Mouse (Mus musculus) forelimb bud, embryonic 11.5 days (tissue): Measurements from ENCODE around the gene Srprb.
A peak's percentile ranks its signal among the peaks of the same experiment; 100 is the strongest.

Experiments
- DNase-seq: peaks from one replicate; pipeline ENCODE4 v3.0.0-alpha.2; 2012; ENCODE audit warnings: low read depth, low spot score

Gene Srprb

GRCm38 (mm10) chr9:103201561-103202260 lies at the start of gene Srprb:
TSS of gene Srprb (minus strand) at chr9:103202137.
- DNase-seq = peak; percentile 84

- DNase-seq = no peak
These were observed 46.7 kb upstream of the Srprb start for GRCm38 (mm10) chr9:103248618-103249017.

- no peak for DNase-seq
These were observed 44.7 kb upstream of the Srprb start for GRCm38 (mm10) chr9:103246526-103247168.

DNA sequence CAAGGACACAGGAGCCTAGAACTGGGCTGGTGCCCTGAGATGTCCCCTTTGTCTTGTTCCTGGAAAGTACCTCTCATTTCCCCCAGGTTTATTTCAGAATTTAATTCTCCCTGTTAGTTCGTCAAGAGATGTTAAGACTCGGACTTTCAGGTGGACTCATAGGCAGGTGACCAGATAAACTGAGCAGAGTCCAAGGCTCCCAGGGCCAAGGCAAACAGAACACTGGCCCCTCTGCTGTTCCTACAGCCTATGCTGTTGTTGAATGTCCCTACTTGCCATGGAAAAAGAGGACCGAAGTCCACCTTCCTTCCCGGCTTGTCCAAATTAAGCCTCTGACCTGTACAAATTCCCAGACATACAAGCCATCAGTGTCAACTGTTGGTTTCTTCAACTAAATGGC lies 41.7 kb upstream of the Srprb start:
- DNase-seq = no peak

DNA sequence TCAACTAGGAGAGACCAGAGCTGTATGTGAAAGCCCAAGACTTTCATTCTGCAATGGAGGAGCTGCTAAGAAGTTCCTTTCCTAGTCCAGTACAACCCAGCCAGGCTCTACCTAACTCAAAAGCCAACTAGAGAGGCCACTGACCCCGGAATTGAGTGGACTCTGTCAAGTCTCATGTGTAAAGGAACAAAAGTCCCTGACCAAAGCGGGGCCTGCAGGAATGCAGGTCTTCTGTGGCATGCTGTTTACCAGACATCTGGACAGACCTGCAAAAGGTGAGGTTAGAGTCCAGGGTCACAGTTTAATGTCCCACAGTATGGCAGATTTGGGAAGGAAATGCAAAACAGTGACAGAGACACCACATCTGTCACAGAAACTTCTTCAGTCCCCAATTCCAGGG lies 39.3 kb upstream of the Srprb start:
- no peak for DNase-seq

- DNase-seq = no peak
These were observed 37.5 kb upstream of the Srprb start for GRCm38 (mm10) chr9:103239471-103239870.

GRCm38 (mm10) chr9:103234565-103235165 lies 32.7 kb upstream of the Srprb start:
- no peak for DNase-seq

DNA sequence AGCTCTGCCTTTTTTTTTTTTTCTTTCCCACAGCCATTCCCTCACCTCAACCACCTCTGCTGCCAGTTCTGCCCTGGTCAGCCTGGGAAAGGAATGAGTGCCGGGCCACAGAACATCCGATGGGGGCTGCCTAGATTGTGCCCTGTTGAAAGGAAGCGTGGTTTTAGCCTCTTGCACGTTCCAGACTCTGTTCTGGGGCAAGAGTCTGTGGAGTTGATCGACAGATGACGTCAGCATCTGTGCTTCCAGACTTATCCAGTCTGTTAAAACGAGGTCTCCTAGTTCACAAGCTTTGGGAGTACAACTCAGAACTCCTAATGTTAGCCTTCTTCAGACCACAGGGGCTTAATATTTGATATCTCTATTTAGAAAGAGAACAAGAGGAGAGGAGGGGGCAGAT lies 32.1 kb upstream of the Srprb start:
- DNase-seq = no peak

DNA sequence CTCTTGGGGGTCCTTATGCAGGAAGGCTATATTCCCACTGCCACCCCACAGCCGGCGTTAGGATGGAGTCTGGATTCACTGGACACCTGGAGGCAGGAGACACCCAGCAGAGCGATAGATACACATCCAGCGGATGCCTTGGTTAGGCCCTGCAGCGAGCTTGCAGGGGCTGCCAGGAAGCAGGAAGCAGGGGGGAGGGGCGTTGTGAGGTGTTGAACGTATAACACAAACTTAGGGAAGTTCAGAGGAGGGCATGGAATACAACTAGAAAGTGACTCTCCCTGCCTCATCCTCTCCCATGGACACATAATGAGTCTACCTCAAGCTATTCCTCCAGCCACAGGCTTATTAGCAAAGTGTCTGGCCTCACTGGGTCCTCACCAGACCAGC lies 31.1 kb upstream of the Srprb start:
- DNase-seq = no peak

- no peak for DNase-seq
These were observed 30.5 kb upstream of the Srprb start for GRCm38 (mm10) chr9:103232232-103233005.

- no peak for DNase-seq
These were observed 28.4 kb upstream of the Srprb start, which contains the start of the genes Gm20425 and Trf for GRCm38 (mm10) chr9:103230151-103230951. TSS of gene Gm20425 (minus strand) at chr9:103230307. TSS of gene Trf (minus strand) at chr9:103230444.

DNA sequence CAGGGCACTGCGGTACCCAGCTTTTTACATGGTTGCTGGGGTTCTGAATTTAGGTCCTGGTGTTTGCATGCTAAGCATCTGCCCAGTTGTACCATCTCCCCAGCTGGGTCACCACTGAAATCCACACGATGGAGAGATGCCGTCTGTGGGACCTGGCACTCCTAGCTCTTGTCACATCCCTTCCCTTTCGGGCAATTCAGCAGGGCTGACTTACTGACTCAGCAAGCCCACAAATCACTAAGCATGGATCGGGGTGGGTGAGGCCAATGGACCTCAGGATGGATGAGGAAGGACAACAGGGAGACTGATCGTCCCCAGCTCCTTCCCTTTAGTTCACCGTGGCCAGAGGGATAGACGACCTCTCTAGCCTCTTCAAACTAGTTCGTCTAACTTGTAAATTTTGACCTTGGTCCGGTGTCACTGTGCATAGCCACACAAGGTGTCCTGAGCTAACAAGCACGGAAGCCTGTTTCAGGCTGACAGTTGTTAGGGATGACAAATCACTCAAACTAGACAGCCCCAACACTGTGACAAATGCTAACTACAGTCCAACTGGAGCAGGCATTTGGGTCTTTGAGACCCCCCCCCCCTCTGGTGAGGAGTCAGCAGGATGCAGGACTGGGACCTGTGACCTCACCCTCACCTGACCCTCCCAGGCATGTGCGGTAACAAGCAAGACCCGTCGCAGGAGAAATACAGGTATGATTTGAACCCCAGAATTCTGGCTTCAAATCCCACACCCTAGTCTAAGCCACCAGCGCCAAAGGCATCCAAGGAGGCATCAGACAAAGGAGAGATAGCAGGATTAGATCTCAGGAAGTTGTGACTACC lies 27.3 kb upstream of the Srprb start:
- DNase-seq = no peak

DNA sequence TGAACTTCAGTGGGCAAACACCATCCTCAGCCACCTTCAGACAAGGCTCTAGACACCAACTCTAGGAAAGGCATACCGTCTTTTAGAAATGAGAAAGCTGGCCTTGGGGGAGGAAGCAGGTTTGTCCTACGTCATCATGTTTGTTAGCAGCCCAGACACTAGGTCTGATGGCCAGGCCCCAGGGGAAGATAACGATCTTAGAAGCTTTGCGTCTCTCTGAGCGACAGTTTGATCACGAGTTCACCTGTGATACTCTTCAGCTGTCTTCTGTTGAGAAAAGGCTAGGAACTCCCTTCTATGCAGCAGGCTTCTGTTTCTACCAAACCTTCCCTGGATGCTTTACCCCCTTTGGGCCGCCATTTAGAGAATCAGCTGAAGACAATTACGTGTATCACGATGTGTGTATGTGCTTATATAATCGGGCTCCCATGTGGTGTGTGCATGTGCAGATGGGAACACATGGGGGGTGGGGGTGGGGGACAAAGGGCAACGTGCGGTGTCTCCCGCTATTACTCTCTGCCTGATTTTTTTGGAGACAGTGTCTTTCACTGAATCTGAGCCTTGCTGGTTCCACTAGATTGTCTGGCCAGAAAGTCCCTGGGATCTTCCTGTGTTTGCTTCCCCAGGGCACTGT lies 26.6 kb upstream of the Srprb start:
- DNase-seq = no peak

DNA sequence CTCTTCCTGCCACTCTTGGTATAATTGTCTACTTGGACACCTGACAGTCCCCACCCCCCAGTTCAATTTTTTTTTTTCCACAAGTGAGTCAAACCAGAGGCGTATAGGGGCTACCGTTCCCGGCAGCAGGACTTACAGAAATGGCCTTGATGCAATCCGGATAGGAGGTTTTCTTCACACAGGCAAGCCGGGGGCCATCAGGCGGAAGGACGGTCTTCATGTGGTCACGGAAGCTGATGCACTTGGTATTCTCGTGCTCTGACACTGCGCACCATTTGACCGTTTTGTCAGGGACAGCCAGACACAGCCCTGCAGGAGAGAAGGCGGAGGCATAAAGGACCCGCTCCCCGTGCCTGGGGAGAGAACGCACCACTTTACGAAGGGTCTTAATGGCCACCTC lies 25.8 kb upstream of the Srprb start:
- DNase-seq = no peak

- no peak for DNase-seq
These were observed 24.9 kb upstream of the Srprb start for GRCm38 (mm10) chr9:103226806-103227205.

- no peak for DNase-seq
These were observed 23.5 kb upstream of the Srprb start for GRCm38 (mm10) chr9:103225464-103225863.

GRCm38 (mm10) chr9:103224721-103225120 lies 22.8 kb upstream of the Srprb start:
- no peak for DNase-seq

DNA sequence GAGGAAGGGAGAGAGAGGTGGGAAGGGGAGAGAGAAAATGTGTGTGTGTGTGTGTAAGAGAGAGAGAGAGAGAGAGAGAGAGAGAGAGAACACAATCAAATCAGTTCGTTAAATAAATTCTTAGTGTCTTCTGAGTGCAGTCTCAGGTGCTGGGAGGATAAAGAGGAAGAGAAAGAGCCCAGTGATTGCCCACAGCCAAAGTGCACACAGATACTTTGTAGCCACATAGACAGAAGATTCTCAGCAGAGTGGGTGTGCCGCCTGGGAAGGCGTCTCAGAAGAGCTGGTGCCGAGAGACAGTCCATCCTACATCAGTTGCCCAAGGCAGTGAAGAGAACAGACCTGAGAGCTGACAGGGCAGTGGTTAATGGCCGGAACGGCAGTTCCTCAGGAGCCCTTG lies 12.3 kb upstream of the Srprb start:
- no peak for DNase-seq

DNA sequence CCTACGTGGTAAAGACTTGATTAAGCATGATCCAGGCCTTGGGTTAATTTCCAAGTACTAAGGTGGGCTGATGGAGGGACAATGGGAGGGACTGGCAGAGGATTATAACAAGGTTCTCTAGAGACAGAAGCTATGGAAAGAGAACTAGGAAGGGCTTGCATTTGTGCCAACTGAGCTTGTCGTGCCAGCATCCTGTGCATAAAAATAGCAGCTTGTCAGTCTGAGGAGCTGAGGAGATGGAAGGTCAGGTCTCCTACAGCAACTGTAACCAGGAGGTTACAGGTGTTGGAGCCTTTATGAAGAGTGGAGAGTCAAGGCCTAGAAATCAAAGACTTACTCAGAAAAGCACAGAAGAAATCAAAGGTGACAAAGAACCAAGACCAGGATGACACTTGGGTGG lies 11.7 kb upstream of the Srprb start:
- no peak for DNase-seq
